Mouse (Mus musculus) central nervous system, embryonic 18 days (tissue): ENCODE measurements around the gene Src. TPM values are rescaled to one million over a fixed set of nuclear protein-coding genes. Genes with fewer than 3 reads are reported as not detected.

Source experiments
- polyA plus RNA-seq: library from polyadenylated mRNA; depleted of rRNA; stranded (reverse); fragments of >200 nt; gene quantifications from 2 replicates; pipeline ENCODE4 v1.2.3, GENCODE M21; 2012; rRNA removed

Src gene
- polyA plus RNA-seq: 66.7 and 74.1 TPM in 2 replicates

DNA sequence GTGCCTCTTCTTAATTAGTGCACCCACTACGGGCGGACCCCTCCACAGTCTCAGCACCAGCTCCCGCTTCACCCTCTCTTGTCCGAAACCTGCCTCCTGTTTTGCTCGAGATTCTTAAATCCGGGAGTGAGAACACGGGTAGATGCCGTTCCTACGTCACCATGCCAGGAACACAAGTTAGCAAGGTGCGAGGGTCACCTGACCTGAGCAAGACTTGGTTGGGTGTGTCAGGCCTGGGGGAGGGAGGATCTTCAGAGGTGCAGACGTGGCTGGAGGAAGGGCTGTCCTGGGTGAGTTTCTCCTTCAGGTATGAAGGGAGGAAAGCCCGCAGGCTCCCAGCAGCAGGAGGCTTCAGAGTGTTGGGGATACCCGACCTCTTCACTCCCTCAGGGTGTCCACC lies at the start of gene Src:
TSS of gene Src (plus strand) at position 239 of the 400 bp plus-strand sequence.

Other genes with a start within 250 kb of the Src start
- 6.2 and 6.9 TPM in 2 replicates for gene Rbl1, start 213.9 kb upstream of the Src start, polyA plus RNA-seq
- 180 and 183 TPM in 2 replicates for gene Rpn2, start 139.4 kb upstream of the Src start, polyA plus RNA-seq
- 0.32 and 0.36 TPM in 2 replicates for gene Mroh8, start 138.9 kb upstream of the Src start, polyA plus RNA-seq
- gene Ghrh, start 70.9 kb upstream of the Src start, polyA plus RNA-seq: 2.8 TPM in 2 replicates
- gene Manbal, start 50.9 kb upstream of the Src start, polyA plus RNA-seq: 108 and 111 TPM in 2 replicates
- 5,600 and 5,894 TPM in 2 replicates for gene Nnat, start 141.6 kb downstream of the Src start, polyA plus RNA-seq
- gene Blcap, start 152.8 kb downstream of the Src start, polyA plus RNA-seq: 211 TPM in 2 replicates